Mouse (Mus musculus) forebrain, embryonic 10.5 days (tissue): ENCODE data around the gene Timp2. TPM values are rescaled to one million over a fixed set of nuclear protein-coding genes. Genes with fewer than 3 reads are reported as not detected.
A peak's percentile ranks its signal among the peaks of the same experiment; 100 is the strongest.
"Not testable (repeated sequence)": the region's sequence is repeated elsewhere in the genome, so short reads cannot be mapped to it uniquely, and the experiment has no call there.

Experiments
- DNase-seq: peaks from one replicate; pipeline ENCODE4 v3.0.0-alpha.2; 2017; ENCODE audit warnings: low spot score; ENCODE audit errors: extremely low spot score
- H3K27ac ChIP-seq: fragments of 300-500 bp; sonication (generic); 2 replicates; pipeline ENCODE4 v1.5.1; 2016; ENCODE audit warnings: mild to moderate bottlenecking
- H3K27me3 ChIP-seq: fragments of 300-500 bp; sonication (generic); 2 replicates; pipeline ENCODE4 v1.6.1; 2016; ENCODE audit warnings: mild to moderate bottlenecking; ENCODE audit not compliant: poor library complexity, severe bottlenecking
- H3K36me3 ChIP-seq: fragments of 300-500 bp; sonication (generic); replicated peaks from 2 replicates; pipeline ENCODE4 v1.6.1; 2016; ENCODE audit warnings: mild to moderate bottlenecking, moderate library complexity
- H3K4me1 ChIP-seq: fragments of 300-500 bp; sonication (generic); 2 replicates; pipeline ENCODE4 v1.6.1; 2016
- H3K4me3 ChIP-seq: fragments of 300-500 bp; sonication (generic); 2 replicates; pipeline ENCODE4 v1.5.1; 2016; ENCODE audit warnings: mild to moderate bottlenecking, moderate library complexity
- H3K9me3 ChIP-seq: fragments of 300-500 bp; sonication (generic); 2 replicates; pipeline ENCODE4 v1.6.1; 2016; ENCODE audit warnings: mild to moderate bottlenecking, moderate library complexity
- WGBS: fragments of 180-500 bp; shearing (Covaris S2); methylation state at CpG from one replicate; pipeline ENCODE4 v1.1.7; 2016; 5-methylcytosine and 5-hydroxymethylcytosine counted together
- polyA plus RNA-seq: library from polyadenylated mRNA; unstranded; fragments of >200 nt; fragmentation: Nextera tagmentation; extraction: Ambion mirVana; gene quantifications from 2 replicates; pipeline ENCODE4 v1.2.1, GENCODE M21; 2016

Gene Timp2
- polyA plus RNA-seq, 1 experiment from 2014 or later, result 31.3 TPM

GRCm38 (mm10) chr11:118303959-118304358 lies 51.6 kb downstream of the Timp2 start:
- DNase-seq, H3K4me1 ChIP-seq, H3K27ac ChIP-seq, H3K4me3 ChIP-seq, H3K27me3 ChIP-seq: not testable (repeated sequence)
- peaks cover 16% of the 10 kb centered on the region; the same call in 1 of the 2 replicates for H3K9me3 ChIP-seq
- 91% methylated on average over 4 of the region's 4 CpGs for WGBS
- H3K36me3 ChIP-seq, result peaks cover 56% of the 10 kb centered on the region

GRCm38 (mm10) chr11:118298810-118299209 lies 56.7 kb downstream of the Timp2 start:
- H3K4me3 ChIP-seq, result no peak overlapping the region
- peaks cover 3% of the 10 kb centered on the region; the same call in 1 of the 2 replicates for H3K4me1 ChIP-seq
- no peak for DNase-seq
- H3K36me3 ChIP-seq, result peaks cover 21% of the 10 kb centered on the region
- no peak overlapping the region for H3K27ac ChIP-seq
- H3K27me3 ChIP-seq, result no peaks in the 10 kb centered on the region
- 73% methylated on average over 2 of the region's 2 CpGs for WGBS
- no peaks in the 10 kb centered on the region for H3K9me3 ChIP-seq

GRCm38 (mm10) chr11:118297967-118298366 lies 57.6 kb downstream of the Timp2 start:
- Histone ChIP-seq H3K36me3 (peaks cover 12% of the 10 kb centered on the region), H3K4me1 (peaks cover 3% of the 10 kb centered on the region; the same call in 1 of the 2 replicates), H3K27ac (no peak overlapping the region), H3K27me3 (no peaks in the 10 kb centered on the region), H3K9me3 (no peaks in the 10 kb centered on the region), H3K4me3 (no peak overlapping the region)
- no peak for DNase-seq
- WGBS, result 80% methylated on average over 3 of the region's 3 CpGs

GRCm38 (mm10) chr11:118295026-118295425 lies 60.5 kb downstream of the Timp2 start:
- Histone ChIP-seq H3K36me3 (no peaks in the 10 kb centered on the region), H3K27me3 (no peaks in the 10 kb centered on the region), H3K4me1 (peaks cover 15% of the 10 kb centered on the region), H3K27ac (no peak overlapping the region), H3K9me3 (no peaks in the 10 kb centered on the region), H3K4me3 (no peak overlapping the region)
- DNase-seq, result no peak
- WGBS, result 81% methylated on average over 2 of the region's 2 CpGs

GRCm38 (mm10) chr11:118292671-118293070 lies 62.9 kb downstream of the Timp2 start:
- no peak overlapping the region for H3K27ac ChIP-seq
- no peaks in the 10 kb centered on the region for H3K9me3 ChIP-seq
- no peak overlapping the region for H3K4me3 ChIP-seq
- DNase-seq, result no peak
- H3K36me3 ChIP-seq, result peaks cover under 1% of the 10 kb centered on the region
- WGBS, result 71% methylated on average over 6 of the region's 6 CpGs
- peaks cover 29% of the 10 kb centered on the region for H3K4me1 ChIP-seq
- H3K27me3 ChIP-seq, result no peaks in the 10 kb centered on the region

- Histone ChIP-seq H3K4me1 (peaks cover 29% of the 10 kb centered on the region), H3K27me3 (no peaks in the 10 kb centered on the region), H3K4me3 (peak within 1 kb of the TSS; percentile 92), H3K27ac (peak within 1 kb of the TSS; percentile 90), H3K36me3 (peaks cover 25% of the 10 kb centered on the region), H3K9me3 (no peaks in the 10 kb centered on the region)
- peak; percentile 100 for DNase-seq
- 1% methylated on average over 68 of the region's 68 CpGs for WGBS
Observed at GRCm38 (mm10) chr11:118289999-118290889, 65.3 kb downstream of the Timp2 start, which contains the start of gene Usp36. Usp36 (minus strand) TSS chr11:118290244.

GRCm38 (mm10) chr11:118289562-118289961 lies 66.0 kb downstream of the Timp2 start:
- H3K4me3 ChIP-seq, result peak overlapping the region; percentile 92
- no peak for DNase-seq
- no peaks in the 10 kb centered on the region for H3K9me3 ChIP-seq
- H3K4me1 ChIP-seq, result peaks cover 27% of the 10 kb centered on the region
- peak overlapping the region; percentile 90 for H3K27ac ChIP-seq
- under 1% methylated on average over 22 of the region's 22 CpGs for WGBS
- H3K27me3 ChIP-seq, result no peaks in the 10 kb centered on the region
- peaks cover 32% of the 10 kb centered on the region for H3K36me3 ChIP-seq

- WGBS, result 2% methylated on average over 16 of the region's 16 CpGs
- Histone ChIP-seq H3K9me3 (no peaks in the 10 kb centered on the region), H3K27me3 (no peaks in the 10 kb centered on the region), H3K27ac (peak overlapping the region; percentile 90), H3K4me3 (peak overlapping the region; percentile 92), H3K4me1 (peaks cover 27% of the 10 kb centered on the region), H3K36me3 (peaks cover 37% of the 10 kb centered on the region)
- DNase-seq, result no peak
Observed at GRCm38 (mm10) chr11:118289037-118289511, 66.5 kb downstream of the Timp2 start.

- H3K36me3 ChIP-seq, result peaks cover 52% of the 10 kb centered on the region
- H3K27ac ChIP-seq, result no peak overlapping the region
- H3K4me1 ChIP-seq, result peaks cover 24% of the 10 kb centered on the region
- no peak overlapping the region for H3K4me3 ChIP-seq
- 91% methylated on average over 9 of the region's 9 CpGs for WGBS
- no peaks in the 10 kb centered on the region for H3K9me3 ChIP-seq
- H3K27me3 ChIP-seq, result no peaks in the 10 kb centered on the region
- no peak for DNase-seq
Observed at GRCm38 (mm10) chr11:118287573-118287972, 68.0 kb downstream of the Timp2 start.

- Histone ChIP-seq H3K27ac (no peak overlapping the region), H3K4me3 (no peak overlapping the region), H3K27me3 (no peaks in the 10 kb centered on the region), H3K9me3 (no peaks in the 10 kb centered on the region), H3K4me1 (peaks cover 23% of the 10 kb centered on the region), H3K36me3 (peaks cover 63% of the 10 kb centered on the region)
- WGBS, result 94% methylated on average over 9 of the region's 9 CpGs
- no peak for DNase-seq
Observed at GRCm38 (mm10) chr11:118286434-118286833, 69.1 kb downstream of the Timp2 start.

- Histone ChIP-seq H3K9me3 (no peaks in the 10 kb centered on the region), H3K36me3 (peaks cover 69% of the 10 kb centered on the region), H3K4me1 (peaks cover 18% of the 10 kb centered on the region), H3K27ac (no peak overlapping the region), H3K4me3 (no peak overlapping the region), H3K27me3 (no peaks in the 10 kb centered on the region)
- no peak for DNase-seq
- 94% methylated on average over 13 of the region's 13 CpGs for WGBS
Observed at GRCm38 (mm10) chr11:118285791-118286190, 69.7 kb downstream of the Timp2 start.

- no peak for DNase-seq
- H3K36me3 ChIP-seq, result peaks cover 100% of the 10 kb centered on the region
- no peak overlapping the region for H3K4me3 ChIP-seq
- no peaks in the 10 kb centered on the region for H3K27me3 ChIP-seq
- no peaks in the 10 kb centered on the region for H3K9me3 ChIP-seq
- H3K4me1 ChIP-seq, result no peaks in the 10 kb centered on the region
- WGBS, result 95% methylated on average over 3 of the region's 3 CpGs
- H3K27ac ChIP-seq, result no peak overlapping the region
Observed at GRCm38 (mm10) chr11:118280218-118280617, 75.3 kb downstream of the Timp2 start.

- Histone ChIP-seq H3K27ac (no peak overlapping the region), H3K27me3 (no peaks in the 10 kb centered on the region), H3K4me3 (no peak overlapping the region), H3K9me3 (no peaks in the 10 kb centered on the region), H3K4me1 (no peaks in the 10 kb centered on the region), H3K36me3 (peaks cover 100% of the 10 kb centered on the region)
- DNase-seq, result no peak
- 91% methylated on average over 7 of the region's 7 CpGs for WGBS
Observed at GRCm38 (mm10) chr11:118276328-118276727, 79.2 kb downstream of the Timp2 start.
